Mouse (Mus musculus): ENCODE results near the gene Muc3a. TPM values are rescaled to one million over a fixed set of nuclear protein-coding genes. Genes with fewer than 3 reads are reported as not detected.

Muc3a gene
- polyA plus RNA-seq, 1 experiment from 2014 or later: not detected

- WGBS: 67% methylated on average over 6 of the region's 7 CpGs
- ATAC-seq (ENCODE audit: extremely low read depth, insufficient number of reproducible peaks, low FRiP score, low TSS enrichment): no peak
These were observed 40.7 kb downstream of the Muc3a start for GRCm38 (mm10) chr5:137171478-137171877.

GRCm38 (mm10) chr5:137170836-137171380 is 41.3 kb downstream of the Muc3a start:
- ATAC-seq (ENCODE audit: extremely low read depth, insufficient number of reproducible peaks, low FRiP score, low TSS enrichment): no peak
- peaks cover 2% of the 10 kb centered on the region; the same call in 1 of the 2 replicates for H3K27me3 ChIP-seq (replicated peaks)
- H3K9me3 ChIP-seq: no peaks in the 10 kb centered on the region
- H3K27ac ChIP-seq (replicated peaks): no peak overlapping the region
- H3K4me2 ChIP-seq: no peak overlapping the region
- 71% methylated on average over 9 of the region's 9 CpGs for WGBS
- H3K4me3 ChIP-seq: no peak overlapping the region
- H3K9ac ChIP-seq: no peak overlapping the region
- H3K4me1 ChIP-seq: no peaks in the 10 kb centered on the region
- H3K36me3 ChIP-seq: no peaks in the 10 kb centered on the region

More at GRCm38 (mm10) chr5:137171478-137171877, 40.7 kb downstream of the Muc3a start:
- Histone ChIP-seq H3K27me3 (replicated peaks) (no peaks in the 10 kb centered on the region; the same call in 1 of the 2 replicates), H3K9ac (no peak overlapping the region), H3K36me3 (no peaks in the 10 kb centered on the region), H3K4me3 (no peak overlapping the region), H3K9me3 (no peaks in the 10 kb centered on the region), H3K4me1 (no peaks in the 10 kb centered on the region), H3K4me2 (no peak overlapping the region), H3K27ac (replicated peaks) (no peak overlapping the region)

- H3K9ac ChIP-seq: no peak overlapping the region
- peaks cover 14% of the 10 kb centered on the region; the same call in 1 of the 2 replicates for H3K27me3 ChIP-seq (replicated peaks)
- H3K36me3 ChIP-seq: no peaks in the 10 kb centered on the region
- no peak for ATAC-seq (ENCODE audit: extremely low read depth, insufficient number of reproducible peaks, low FRiP score, low TSS enrichment)
- H3K4me1 ChIP-seq: no peaks in the 10 kb centered on the region
- no peak overlapping the region for H3K27ac ChIP-seq (replicated peaks)
- 63% methylated on average over 6 of the region's 6 CpGs for WGBS
- H3K4me2 ChIP-seq: no peak overlapping the region
- H3K4me3 ChIP-seq: no peak overlapping the region
- no peaks in the 10 kb centered on the region for H3K9me3 ChIP-seq
These were observed 44.6 kb downstream of the Muc3a start for GRCm38 (mm10) chr5:137167539-137167938.

GRCm38 (mm10) chr5:137166012-137166411 is 46.2 kb downstream of the Muc3a start:
- H3K27me3 ChIP-seq (replicated peaks): peaks cover 14% of the 10 kb centered on the region; the same call in 1 of the 2 replicates
- ATAC-seq (ENCODE audit: extremely low read depth, insufficient number of reproducible peaks, low FRiP score, low TSS enrichment): no peak
- no peak overlapping the region for H3K4me2 ChIP-seq
- H3K9me3 ChIP-seq: no peaks in the 10 kb centered on the region
- H3K4me3 ChIP-seq: no peak overlapping the region
- H3K9ac ChIP-seq: no peak overlapping the region
- H3K36me3 ChIP-seq: no peaks in the 10 kb centered on the region
- H3K4me1 ChIP-seq: no peaks in the 10 kb centered on the region
- 68% methylated on average over 9 of the region's 9 CpGs for WGBS
- no peak overlapping the region for H3K27ac ChIP-seq (replicated peaks)

- Histone ChIP-seq H3K4me1 (no peaks in the 10 kb centered on the region), H3K9ac (no peak overlapping the region), H3K4me3 (no peak overlapping the region), H3K4me2 (no peak overlapping the region), H3K27me3 (replicated peaks) (peaks cover 14% of the 10 kb centered on the region; the same call in 1 of the 2 replicates), H3K9me3 (peaks cover 8% of the 10 kb centered on the region; the same call in 1 of the 2 replicates), H3K27ac (replicated peaks) (no peak overlapping the region), H3K36me3 (no peaks in the 10 kb centered on the region)
- no peak for ATAC-seq (ENCODE audit: extremely low read depth, insufficient number of reproducible peaks, low FRiP score, low TSS enrichment)
- 74% methylated on average over 4 of the region's 4 CpGs for whole genome bisulfite sequencing
These were observed 50.3 kb downstream of the Muc3a start for GRCm38 (mm10) chr5:137161853-137162252.

GRCm38 (mm10) chr5:137159461-137159860 is 52.7 kb downstream of the Muc3a start:
- Histone ChIP-seq H3K4me2 (no peak overlapping the region), H3K27ac (replicated peaks) (no peak overlapping the region), H3K36me3 (no peaks in the 10 kb centered on the region), H3K9me3 (peaks cover 9% of the 10 kb centered on the region; the same call in 1 of the 2 replicates), H3K27me3 (replicated peaks) (0 out of 2 replicates have a peak, but pooled peaks cover 5% of the 10 kb centered on the region), H3K9ac (no peak overlapping the region), H3K4me1 (no peaks in the 10 kb centered on the region), H3K4me3 (no peak overlapping the region)
- WGBS: 25% methylated on average over 11 of the region's 11 CpGs
- no peak for ATAC-seq (ENCODE audit: extremely low read depth, insufficient number of reproducible peaks, low FRiP score, low TSS enrichment)

Other genes starting within 250 kb of the Muc3a start
- 3.8 and 4.3 TPM in 2 replicates for gene Cldn15, start 245.8 kb downstream of the Muc3a start, polyA plus RNA-seq (2015; fragmentation: Nextera tagmentation; extraction: Ambion mirVana)
- 43.2 and 45.6 TPM in 2 replicates for gene Plod3, start 225.4 kb downstream of the Muc3a start, polyA plus RNA-seq (2015; fragmentation: Nextera tagmentation; extraction: Ambion mirVana)
- 79.8 and 81.9 TPM in 2 replicates for gene Znhit1, start 224.4 kb downstream of the Muc3a start, polyA plus RNA-seq (2015; fragmentation: Nextera tagmentation; extraction: Ambion mirVana)
- gene Vgf, start 186.0 kb downstream of the Muc3a start, polyA plus RNA-seq (2015; fragmentation: Nextera tagmentation; extraction: Ambion mirVana): 0.11 and 0.16 TPM in 2 replicates
- gene Ap1s1, start 166.3 kb downstream of the Muc3a start, polyA plus RNA-seq (2015; fragmentation: Nextera tagmentation; extraction: Ambion mirVana): 140 and 147 TPM in 2 replicates
- 0.74 and 0.92 TPM in 2 replicates for gene Serpine1, start 140.1 kb downstream of the Muc3a start, polyA plus RNA-seq (2015; fragmentation: Nextera tagmentation; extraction: Ambion mirVana)
- 4.9 and 6.9 TPM in 2 replicates for gene Trim56, start 96.2 kb downstream of the Muc3a start, polyA plus RNA-seq (2015; fragmentation: Nextera tagmentation; extraction: Ambion mirVana)
- 0.11 TPM in 1 of 2 replicates, not detected in the other for gene Muc3, start 63.1 kb downstream of the Muc3a start, polyA plus RNA-seq (2015; fragmentation: Nextera tagmentation; extraction: Ambion mirVana)
- 12.7 and 14.8 TPM in 2 replicates for gene Ache, start 75.1 kb upstream of the Muc3a start, polyA plus RNA-seq (2015; fragmentation: Nextera tagmentation; extraction: Ambion mirVana)
- gene Ufsp1, start 82.2 kb upstream of the Muc3a start, polyA plus RNA-seq (2015; fragmentation: Nextera tagmentation; extraction: Ambion mirVana): 8.1 and 8.8 TPM in 2 replicates
- 84.9 and 88.1 TPM in 2 replicates for gene Srrt, start 95.3 kb upstream of the Muc3a start, polyA plus RNA-seq (2015; fragmentation: Nextera tagmentation; extraction: Ambion mirVana)
- gene Trip6, start 102.0 kb upstream of the Muc3a start, polyA plus RNA-seq (2015; fragmentation: Nextera tagmentation; extraction: Ambion mirVana): 44.7 and 47.3 TPM in 2 replicates
- 8.1 and 8.7 TPM in 2 replicates for gene Slc12a9, start 121.2 kb upstream of the Muc3a start, polyA plus RNA-seq (2015; fragmentation: Nextera tagmentation; extraction: Ambion mirVana)
- gene Ephb4, start 137.7 kb upstream of the Muc3a start, polyA plus RNA-seq (2015; fragmentation: Nextera tagmentation; extraction: Ambion mirVana): 33.1 and 37.6 TPM in 2 replicates

Measured in heart, embryonic 13.5 days (tissue).